In genomic region chr1:180365983-180366811, GRCm38 (mm10) we compare ENCODE assay signal across 9 mouse cellular contexts. TPM values are rescaled to one million over a fixed set of nuclear protein-coding genes. Genes with fewer than 3 reads are reported as not detected.
DNase-seq lines count a peak whose midpoint lies in the region; ATAC-seq and TF ChIP-seq lines count a peak whose summit lies in the region.
"Had no signal": no experiment of that assay in that cellular context is flagged by ENCODE, and none has a peak within 500 bp of the region (broad histone marks: within the 10 kb centered on the region; RNA-seq: fewer than 3 reads in every experiment).

No protein-coding gene starts in this region.

- ATAC-seq in heart, embryonic 14.5 days (ENCODE audit: insufficient number of reproducible peaks, insufficient read depth, low FRiP score, low read depth), result no peak
- ATAC-seq in forebrain, postnatal 0 days, result no peak
- ATAC-seq in midbrain, embryonic 11.5 days (ENCODE audit: low FRiP score), result no peak

- H3K27me3 ChIP-seq in heart, embryonic 14.5 days (ENCODE audit: control insufficient read depth, insufficient read depth, low read length), result no peaks in the 10 kb centered on the region
- H3K27me3 ChIP-seq in forebrain, postnatal 0 days (ENCODE audit: insufficient read depth, low read length), result no peaks in the 10 kb centered on the region
- H3K27me3 ChIP-seq in midbrain, embryonic 11.5 days (ENCODE audit: control insufficient read depth, insufficient read depth, low read length), result no peaks in the 10 kb centered on the region

- peak overlapping the region; percentile 79 for H3K4me2 ChIP-seq in heart, embryonic 14.5 days (ENCODE audit: low read length)
- peak overlapping the region; percentile 57 for H3K4me2 ChIP-seq in forebrain, postnatal 0 days (ENCODE audit: low read depth)
- H3K4me2 ChIP-seq in midbrain, embryonic 11.5 days, result peak overlapping the region; percentile 62; the same call in 1 of the 2 replicates

- WGBS in heart, embryonic 14.5 days, result 73% methylated on average over 18 of the region's 18 CpGs
- 64% methylated on average over 18 of the region's 18 CpGs for WGBS in forebrain, postnatal 0 days
- 82% methylated on average over 18 of the region's 18 CpGs for WGBS in midbrain, embryonic 11.5 days

- H3K4me3 ChIP-seq in heart, embryonic 14.5 days (ENCODE audit: control insufficient read depth in 1 of 2, insufficient read depth in 1 of 2, low read depth in 1 of 2, low read length in 2 of 2), result peak overlapping the region in 1 of 2 experiments; percentile 39; a peak in 1 of 4 replicates
- peak overlapping the region; percentile 37 for H3K4me3 ChIP-seq in forebrain, postnatal 0 days (ENCODE audit: low read depth, low read length)
- H3K4me3 ChIP-seq in midbrain, embryonic 11.5 days (ENCODE audit: low read depth, low read length), result no peak overlapping the region

- no peak for DNase-seq in heart, postnatal 4 days
- peak; percentile 79 for DNase-seq in T-cell, adult 2 months (ENCODE audit: low spot score)
- peak; percentile 35 for DNase-seq in forebrain, postnatal 0 days
- no peak for DNase-seq in midbrain, embryonic 11.5 days (ENCODE audit: low spot score, missing footprints)
- peak; percentile 63 to 76 for DNase-seq in thymus, postnatal 36 days
- DNase-seq in urinary bladder, postnatal 25 days (ENCODE audit: low spot score), result no peak
- DNase-seq in lung, adult 18-20 months, result no peak

- H3K9me3 ChIP-seq in heart, embryonic 14.5 days (ENCODE audit: control insufficient read depth, low read length), result no peaks in the 10 kb centered on the region
- no peaks in the 10 kb centered on the region for H3K9me3 ChIP-seq in forebrain, postnatal 0 days (ENCODE audit: low read length)
- H3K9me3 ChIP-seq in midbrain, embryonic 11.5 days (ENCODE audit: control insufficient read depth, low read length), result no peaks in the 10 kb centered on the region
- H3K9me3 ChIP-seq: G1E had no signal

- peaks cover 31 to 66% of the 10 kb centered on the region in 2 experiments for H3K4me1 ChIP-seq in heart, embryonic 14.5 days (ENCODE audit: control insufficient read depth in 2 of 2, insufficient read depth in 2 of 2, low read length in 2 of 2)
- H3K4me1 ChIP-seq in forebrain, postnatal 0 days (ENCODE audit: insufficient read depth), result peaks cover 12% of the 10 kb centered on the region
- no peaks in the 10 kb centered on the region; the same call in 1 of the 2 replicates for H3K4me1 ChIP-seq in midbrain, embryonic 11.5 days (ENCODE audit: control insufficient read depth, insufficient read depth, low read length)

- no peak for TF ChIP-seq CTCF in forebrain, postnatal 0 days (IDR thresholded peaks at IDR 0.05; ENCODE audit: low read depth)

- peak overlapping the region; percentile 68; the same call in 1 of the 2 replicates for H3K9ac ChIP-seq in heart, embryonic 14.5 days (ENCODE audit: low read length)
- peak overlapping the region; percentile 62 for H3K9ac ChIP-seq in forebrain, postnatal 0 days
- no peak overlapping the region; the same call in 1 of the 2 replicates for H3K9ac ChIP-seq in midbrain, embryonic 11.5 days (ENCODE audit: low read length)

- H3K36me3 ChIP-seq in heart, embryonic 14.5 days (ENCODE audit: control insufficient read depth, insufficient read depth, low read length), result no peaks in the 10 kb centered on the region
- H3K36me3 ChIP-seq in forebrain, postnatal 0 days (ENCODE audit: insufficient read depth), result no peaks in the 10 kb centered on the region
- H3K36me3 ChIP-seq in midbrain, embryonic 11.5 days (ENCODE audit: control insufficient read depth, insufficient read depth, low read length), result no peaks in the 10 kb centered on the region

- H3K27ac ChIP-seq in heart, embryonic 14.5 days (replicated peaks in 1 of 2; ENCODE audit: control insufficient read depth in 1 of 2, insufficient read depth in 1 of 2, low read depth in 2 of 2, low read length in 2 of 2), result no peak overlapping the region; a peak in 1 of 4 replicates
- H3K27ac ChIP-seq in forebrain, postnatal 0 days (ENCODE audit: low read depth, low read length), result peak overlapping the region; percentile 92
- no peak overlapping the region for H3K27ac ChIP-seq in midbrain, embryonic 11.5 days (ENCODE audit: low read depth, low read length)

RNA-seq across cellular contexts. Expression of gene Itpkb, which starts 35.9 kb away (rescaled TPM):
- polyA plus RNA-seq in heart, embryonic 14.5 days (2014; fragmentation: Nextera tagmentation; extraction: Ambion mirVana), result 5.5 and 5.6 TPM in 2 replicates
- total RNA-seq in heart, postnatal 4 days (2021), result 10 to 100 TPM; 62.2 to 67.2 TPM
- 6.4 and 6.5 TPM in 2 replicates for total RNA-seq in forebrain, postnatal 0 days (2014; rRNA removed)
- polyA plus RNA-seq in forebrain, postnatal 0 days (2015; fragmentation: Nextera tagmentation; extraction: Ambion mirVana), result 1.3 and 1.9 TPM in 2 replicates
- polyA plus RNA-seq in midbrain, embryonic 11.5 days (2014; fragmentation: Nextera tagmentation; extraction: Ambion mirVana), result 1.9 and 2.0 TPM in 2 replicates

Comparison
In these comparisons a context has a peak if more than half of its experiments do, and no peak if none do; other contexts are left out.
1. DNase-seq: peak in T-cell, adult 2 months (single experiment), forebrain, postnatal 0 days (single experiment) and thymus, postnatal 36 days (2 of 2); none in heart, postnatal 4 days (single experiment), midbrain, embryonic 11.5 days (single experiment), urinary bladder, postnatal 25 days (single experiment) and lung, adult 18-20 months (0 of 2).
2. Peak in every context shown above with its lines, with median percentiles within 50 percentile points of each other: H3K4me2 ChIP-seq.